Mouse (Mus musculus) effector memory CD4-positive, alpha-beta T cell, adult 5 months (primary cell): ENCODE results near the gene Eps8l2. TPM values are rescaled to one million over a fixed set of nuclear protein-coding genes. Genes with fewer than 3 reads are reported as not detected.

ENCODE experiments used
- polyA plus RNA-seq: library from polyadenylated mRNA; unstranded; fragments of 100-300 nt; shearing (Covaris generic); gene quantifications from one replicate; pipeline ENCODE4 v1.2.1, GENCODE M21; 2017

Gene Eps8l2
- not detected for polyA plus RNA-seq

DNA sequence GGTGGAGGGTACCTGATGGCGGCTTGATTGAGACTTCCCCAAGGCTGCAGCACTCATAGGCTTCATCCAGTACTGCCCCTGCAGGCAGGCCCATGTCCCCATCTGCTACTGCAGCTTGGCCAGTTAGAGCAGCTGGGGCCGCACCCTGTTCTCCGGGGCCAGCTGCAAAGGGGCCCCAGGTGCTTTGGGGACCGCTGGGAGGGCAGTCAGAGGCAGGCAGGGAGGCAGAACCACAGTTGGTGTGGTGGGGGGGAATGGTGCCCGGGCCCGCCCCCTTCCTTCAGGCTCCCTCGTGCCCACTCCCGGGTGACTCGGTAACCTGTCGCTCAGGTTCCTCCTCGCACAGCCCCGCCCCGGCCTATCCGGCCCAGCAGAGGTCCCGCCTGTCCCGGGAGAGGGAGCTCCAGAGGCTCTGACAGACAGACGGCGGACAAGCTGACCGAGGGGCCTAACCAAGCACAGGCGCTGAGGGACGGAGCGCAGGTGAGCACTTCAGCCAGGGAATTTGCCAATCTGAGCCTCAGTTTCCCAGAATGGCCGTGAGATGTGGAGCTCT is at the start of gene Eps8l2:
Gene Eps8l2 (plus strand): TSS at position 305 of the 556 bp plus-strand sequence.

DNA sequence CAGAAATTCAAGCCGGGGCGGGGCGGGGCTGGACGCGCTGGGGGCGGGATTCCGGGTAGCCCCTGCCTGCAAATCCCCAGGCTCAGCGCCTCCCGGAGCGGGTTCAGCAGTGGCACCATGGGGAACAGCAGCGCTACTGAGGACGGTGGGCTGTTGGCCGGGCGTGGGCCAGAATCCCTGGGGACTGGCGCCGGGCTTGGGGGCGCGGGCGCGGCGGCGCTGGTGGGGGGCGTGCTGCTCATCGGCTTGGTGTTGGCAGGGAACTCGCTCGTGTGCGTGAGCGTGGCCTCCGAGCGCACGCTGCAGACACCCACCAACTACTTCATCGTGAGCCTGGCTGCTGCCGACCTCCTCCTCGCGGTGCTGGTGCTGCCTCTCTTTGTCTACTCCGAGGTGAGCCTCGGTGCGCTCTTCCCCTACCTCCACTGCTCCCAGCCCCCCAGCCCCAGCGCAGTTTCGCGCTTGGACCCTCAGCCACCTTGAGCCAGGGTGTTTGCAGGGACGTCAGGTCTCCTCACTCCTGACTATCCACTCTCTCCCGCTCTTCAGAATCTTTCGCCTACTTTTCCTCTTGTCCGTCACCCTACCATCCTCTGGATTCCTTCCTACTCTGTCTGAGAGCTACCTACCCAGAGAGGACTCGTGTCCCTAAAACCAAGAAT is 46.6 kb upstream of the Eps8l2 start, which contains the start of gene Drd4:
Gene Drd4 (plus strand): TSS at position 86 of the 662 bp plus-strand sequence.

DNA sequence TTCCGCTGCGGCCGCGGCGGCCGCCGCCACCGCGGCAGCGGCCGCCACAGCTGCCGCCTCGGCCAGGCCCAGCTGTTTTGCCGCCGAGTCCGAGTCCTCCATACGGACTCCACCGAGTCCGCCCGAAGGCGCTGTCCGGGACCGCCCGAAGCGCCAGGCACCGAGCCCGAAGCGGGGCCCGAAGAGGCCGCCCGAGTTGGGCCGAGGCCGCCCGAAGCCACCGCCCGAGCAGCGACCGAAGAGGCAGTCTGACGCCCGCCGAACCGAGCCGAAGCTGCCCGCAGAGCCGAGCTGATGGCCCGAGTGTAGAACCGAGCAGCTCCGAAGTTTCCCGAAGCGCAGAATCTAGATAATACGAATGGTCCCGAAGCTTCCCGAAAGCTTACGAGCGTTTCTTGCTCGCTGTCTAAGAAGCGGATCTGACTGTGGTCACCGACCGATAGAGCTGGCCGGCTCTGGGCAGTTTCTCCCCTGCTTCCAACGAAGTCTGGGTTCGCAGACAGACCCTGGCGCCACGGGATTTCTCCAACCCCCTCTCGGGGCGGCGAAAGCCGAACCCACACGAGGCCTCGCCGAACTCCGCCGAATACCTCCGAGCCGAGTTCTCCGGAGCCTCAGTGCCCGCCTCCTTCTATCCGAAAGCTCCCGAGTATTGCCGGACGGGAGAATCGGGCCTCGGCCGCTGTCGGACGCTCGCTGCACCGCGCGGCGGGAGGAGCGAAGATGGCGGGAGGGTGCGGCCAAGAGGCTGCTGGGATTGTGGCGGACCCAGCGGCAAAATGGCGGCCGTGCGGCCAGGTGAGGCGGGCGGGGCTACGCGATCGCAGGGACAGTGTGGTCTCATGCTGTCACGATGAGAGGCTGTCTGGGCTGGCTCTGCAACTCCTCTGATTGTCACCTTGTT is 11.0 kb upstream of the Eps8l2 start, which contains the start of the genes Deaf1 and Tmem80:
Gene Deaf1 (minus strand): TSS at position 222 of the 904 bp plus-strand sequence.
Gene Tmem80 (plus strand): TSS at position 271 of the 904 bp plus-strand sequence.

DNA sequence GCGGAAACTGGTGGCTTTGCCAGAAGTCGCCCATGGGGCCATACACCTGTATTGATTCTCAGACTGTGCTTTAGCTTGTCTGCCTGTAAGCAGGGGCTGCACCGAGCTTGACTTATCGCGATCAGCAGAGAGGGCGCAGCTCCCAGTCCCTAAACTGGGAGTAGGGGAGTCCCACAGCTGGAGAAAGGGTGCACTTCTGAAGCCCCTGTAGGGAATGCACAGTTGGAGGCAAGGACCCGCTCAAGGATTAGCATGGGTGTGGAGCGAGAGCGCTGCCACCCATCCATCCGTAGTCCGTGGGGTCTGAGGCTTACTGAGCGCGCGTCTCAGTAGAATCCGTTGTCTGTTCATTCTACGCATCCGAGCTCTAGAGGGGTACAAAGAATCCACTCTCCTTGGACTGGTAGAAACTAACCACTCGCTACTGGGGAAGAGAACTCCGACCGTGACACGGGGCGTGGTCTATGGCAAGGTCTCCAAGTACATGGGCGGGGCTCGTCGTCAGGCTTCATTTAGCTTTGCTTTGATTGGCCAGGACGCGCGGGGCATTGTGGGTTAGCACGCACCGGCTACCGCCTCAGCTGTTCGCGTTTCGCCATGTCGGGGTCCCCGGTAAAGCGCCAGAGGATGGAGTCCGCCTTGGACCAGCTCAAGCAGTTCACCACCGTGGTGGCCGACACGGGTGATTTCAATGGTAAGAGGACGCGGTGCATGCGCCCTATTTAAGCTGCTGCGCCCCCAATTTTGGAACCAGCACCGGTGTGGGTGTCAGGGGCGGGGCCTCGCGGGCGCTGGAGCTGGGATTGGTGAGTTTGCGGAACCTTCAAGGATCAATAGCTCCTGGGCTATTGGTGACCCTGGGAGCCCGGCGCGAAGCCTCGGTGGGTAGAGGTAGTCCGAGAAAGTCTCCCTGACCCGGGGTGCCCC is 53.2 kb downstream of the Eps8l2 start, which contains the start of gene Taldo1:
Gene Taldo1 (plus strand): TSS at position 575 of the 927 bp plus-strand sequence.

Other genes with a start within 250 kb of the Eps8l2 start
- 71.4 TPM for gene Sigirr, start 238.3 kb upstream of the Eps8l2 start, polyA plus RNA-seq
- gene Ano9, start 221.1 kb upstream of the Eps8l2 start, polyA plus RNA-seq: not detected
- 6.9 TPM for gene Ptdss2, start 216.5 kb upstream of the Eps8l2 start, polyA plus RNA-seq
- gene Rnh1, start 166.0 kb upstream of the Eps8l2 start, polyA plus RNA-seq: 79.7 TPM
- 22.4 TPM for gene Hras, start 144.9 kb upstream of the Eps8l2 start, polyA plus RNA-seq
- gene Lrrc56, start 144.7 kb upstream of the Eps8l2 start, polyA plus RNA-seq: 1.9 TPM
- 12.7 TPM for gene Lmntd2, start 124.8 kb upstream of the Eps8l2 start, polyA plus RNA-seq
- gene Rassf7, start 123.0 kb upstream of the Eps8l2 start, polyA plus RNA-seq: 7.9 TPM
- gene Phrf1, start 110.1 kb upstream of the Eps8l2 start, polyA plus RNA-seq: 81.8 TPM
- gene Irf7, start 72.4 kb upstream of the Eps8l2 start, polyA plus RNA-seq: 210 TPM
- gene Cdhr5, start 62.1 kb upstream of the Eps8l2 start, polyA plus RNA-seq: not detected
- gene Sct, start 59.7 kb upstream of the Eps8l2 start, polyA plus RNA-seq: not detected
- gene Drd4, start 46.9 kb upstream of the Eps8l2 start, polyA plus RNA-seq: not detected
- gene Deaf1, start 11.2 kb upstream of the Eps8l2 start, polyA plus RNA-seq: 52.5 TPM
- 21.2 TPM for gene Tmem80, start 11.1 kb upstream of the Eps8l2 start, polyA plus RNA-seq
- gene Taldo1, start 53.3 kb downstream of the Eps8l2 start, polyA plus RNA-seq: 199 TPM
- gene Gatd1, start 75.3 kb downstream of the Eps8l2 start, polyA plus RNA-seq: 24.6 TPM
- gene Cend1, start 90.6 kb downstream of the Eps8l2 start, polyA plus RNA-seq: not detected
- gene Slc25a22, start 99.0 kb downstream of the Eps8l2 start, polyA plus RNA-seq: 50.9 TPM
- gene Pidd1, start 105.1 kb downstream of the Eps8l2 start, polyA plus RNA-seq: 3.6 TPM
- 1,923 TPM for gene Rplp2, start 108.5 kb downstream of the Eps8l2 start, polyA plus RNA-seq
- 131 TPM for gene Pnpla2, start 116.3 kb downstream of the Eps8l2 start, polyA plus RNA-seq
- 0.66 TPM for gene Cracr2b, start 122.2 kb downstream of the Eps8l2 start, polyA plus RNA-seq
- gene Cd151, start 128.5 kb downstream of the Eps8l2 start, polyA plus RNA-seq: 2.5 TPM
- 21.1 TPM for gene Polr2l, start 136.3 kb downstream of the Eps8l2 start, polyA plus RNA-seq
- gene Tspan4, start 136.4 kb downstream of the Eps8l2 start, polyA plus RNA-seq: 0.44 TPM
- 11.3 TPM for gene Chid1, start 201.0 kb downstream of the Eps8l2 start, polyA plus RNA-seq
- gene Ap2a2, start 223.3 kb downstream of the Eps8l2 start, polyA plus RNA-seq: 47.9 TPM